20 mouse cellular contexts compared by ENCODE assay signal in the genomic region with DNA sequence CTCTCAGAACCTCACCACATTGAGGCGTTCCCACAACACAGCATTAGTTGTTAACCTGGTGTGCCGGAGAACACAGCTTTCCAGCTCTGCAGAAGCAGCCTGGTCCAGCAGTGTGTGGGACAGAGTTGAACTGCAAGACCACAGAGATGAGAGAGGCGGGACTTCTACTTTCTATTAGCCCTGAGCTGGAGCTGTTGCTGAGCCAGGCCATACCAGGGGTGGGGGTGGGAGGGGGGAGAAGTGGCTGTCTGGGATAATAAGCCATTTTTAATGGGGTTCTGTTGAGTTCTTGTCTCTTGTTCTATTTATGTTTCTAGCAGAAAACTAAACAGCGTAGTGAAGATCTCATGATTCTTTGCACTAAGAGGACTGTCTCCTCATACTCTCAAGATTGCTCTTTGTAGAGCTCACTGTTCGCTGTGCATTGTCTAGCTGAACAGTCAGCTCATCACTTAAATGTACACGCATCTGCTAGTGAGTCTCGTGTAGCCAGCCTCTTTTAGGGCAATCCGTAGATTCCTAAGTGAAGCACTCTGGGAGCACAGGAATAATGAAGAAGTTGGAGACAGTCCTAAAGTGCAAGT.
"Had no signal": no experiment of that assay in that cellular context is flagged by ENCODE, and none has a peak within 500 bp of the region (broad histone marks: within the 10 kb centered on the region; RNA-seq: fewer than 3 reads in every experiment).

No protein-coding gene starts in this region.

- H3K9ac ChIP-seq: kidney, embryonic 15.5 days; limb, embryonic 12.5 days; limb, embryonic 15.5 days; liver, embryonic 12.5 days; liver, embryonic 15.5 days had no signal

- H3K9me3 ChIP-seq: kidney, embryonic 15.5 days; limb, embryonic 12.5 days; limb, embryonic 15.5 days; liver, embryonic 12.5 days; liver, embryonic 15.5 days had no signal

- H3K27me3 ChIP-seq: kidney, embryonic 15.5 days; limb, embryonic 12.5 days; limb, embryonic 15.5 days; liver, embryonic 12.5 days; liver, embryonic 15.5 days had no signal

- H3K4me3 ChIP-seq: kidney, embryonic 15.5 days; limb, embryonic 12.5 days; limb, embryonic 15.5 days; liver, embryonic 12.5 days; liver, embryonic 15.5 days had no signal

- ATAC-seq: hindbrain, postnatal 0 days; inflammation-experienced regulatory T-cells, adult 6 months; liver, embryonic 12.5 days had no signal

- H3K4me2 ChIP-seq: kidney, embryonic 15.5 days; limb, embryonic 12.5 days; limb, embryonic 15.5 days; liver, embryonic 12.5 days; liver, embryonic 15.5 days; midbrain, embryonic 11.5 days had no signal

- H3K27ac ChIP-seq: hindbrain, postnatal 0 days; kidney, embryonic 15.5 days; limb, embryonic 12.5 days; limb, embryonic 15.5 days; liver, embryonic 12.5 days; liver, embryonic 15.5 days; stomach, postnatal 0 days had no signal

- H3K4me1 ChIP-seq: liver, embryonic 12.5 days; liver, embryonic 15.5 days had no signal

- H3K36me3 ChIP-seq: kidney, embryonic 15.5 days; limb, embryonic 12.5 days; limb, embryonic 15.5 days; liver, embryonic 12.5 days; liver, embryonic 15.5 days had no signal

- DNase-seq: kidney, adult 11 months; kidney, adult 8-10 months; kidney, postnatal 10 days; kidney, postnatal 36 days; left cerebral cortex, postnatal 4 days; midbrain, embryonic 14.5 days; right cerebral cortex, postnatal 14 days; right cerebral cortex, postnatal 4 days; thymus, adult 2 months; thymus, postnatal 14 days; thymus, postnatal 4 days had no signal
